Mouse (Mus musculus): ENCODE results near the gene Mmrn2. TPM values are rescaled to one million over a fixed set of nuclear protein-coding genes. Genes with fewer than 3 reads are reported as not detected.
"Not testable (repeated sequence)": the region's sequence is repeated elsewhere in the genome, so short reads cannot be mapped to it uniquely, and the experiment has no call there.

The Mmrn2 gene
- total RNA-seq, 2 experiments from 2014 or later = 8.9 to 12.6 TPM

DNA sequence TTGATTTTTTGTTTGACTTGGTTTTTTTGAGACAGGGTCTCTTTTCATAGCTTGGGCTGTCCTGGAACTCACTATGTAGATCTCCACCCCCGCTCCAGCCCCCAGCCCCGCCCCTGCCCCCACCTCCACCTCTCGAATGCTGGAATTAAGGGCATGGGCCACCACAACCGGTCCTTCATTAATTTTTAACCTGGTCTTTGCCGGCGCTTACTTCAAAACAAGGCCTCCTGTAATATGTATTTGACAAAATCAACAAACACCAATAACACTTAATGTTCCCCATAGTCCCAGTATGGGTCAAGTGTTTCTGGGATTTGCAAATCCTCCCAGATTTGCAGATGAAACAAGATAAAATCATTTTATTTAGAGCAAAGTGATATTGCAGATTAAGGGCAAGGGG is 15.0 kb upstream of the Mmrn2 start:
- DNase-seq (ENCODE audit: low spot score) = no peak

DNA sequence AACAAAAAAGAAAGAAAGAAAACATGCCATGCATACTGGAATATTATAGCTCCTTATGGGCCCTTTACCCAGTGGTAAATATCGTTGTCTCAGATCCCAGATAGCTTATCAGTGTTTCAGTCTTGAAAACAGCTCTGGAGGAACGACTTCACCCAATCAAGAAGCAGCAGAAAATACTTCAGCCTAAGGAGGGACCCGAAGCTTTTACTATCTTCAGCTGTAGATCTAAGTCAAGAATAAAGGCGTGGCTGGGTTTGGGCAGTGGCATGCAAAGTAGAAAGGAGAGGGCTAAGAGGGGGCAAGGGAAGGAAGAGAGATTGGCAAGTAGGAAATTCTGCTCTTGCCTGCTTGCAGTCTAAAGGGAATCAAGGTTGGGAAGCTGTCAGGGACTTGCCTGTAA is 13.1 kb upstream of the Mmrn2 start:
- DNase-seq (ENCODE audit: low spot score) = no peak

DNA sequence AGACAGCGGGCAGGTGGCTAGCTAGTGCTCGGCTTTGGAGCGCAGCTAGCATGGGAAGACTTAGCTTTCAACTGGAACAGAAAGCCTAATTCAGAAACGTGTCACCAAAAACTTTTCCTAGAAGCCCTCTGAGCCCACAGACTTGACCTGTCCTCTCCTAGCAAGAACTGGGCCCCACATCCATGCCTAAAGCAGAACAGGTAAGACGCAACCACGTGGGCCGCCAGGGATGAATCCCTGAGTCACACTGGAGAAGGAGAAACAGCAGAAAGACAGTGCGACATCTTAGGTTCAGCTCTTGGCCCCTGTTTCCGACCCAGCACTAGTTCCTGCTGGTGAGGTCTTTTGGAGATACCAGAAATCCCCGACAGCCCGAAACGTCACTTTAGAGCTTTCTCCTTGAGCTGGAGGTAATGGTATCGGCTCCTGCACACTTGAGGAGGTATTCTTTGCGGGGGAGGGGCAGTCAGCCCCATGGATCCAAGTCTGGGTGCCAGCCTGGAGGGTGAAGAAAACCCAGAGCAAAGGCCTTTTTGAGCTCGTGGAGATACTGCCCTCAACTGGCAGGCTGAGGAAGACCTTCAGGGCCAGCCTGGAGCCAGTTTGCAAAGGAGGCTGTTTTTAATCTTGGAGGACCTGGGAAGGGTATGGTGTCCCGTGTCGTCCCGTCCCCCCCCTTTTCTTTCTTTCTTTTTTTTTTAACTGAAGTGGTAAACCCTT is 12.4 kb upstream of the Mmrn2 start:
- peak; percentile 73 for DNase-seq (ENCODE audit: low spot score)

DNA sequence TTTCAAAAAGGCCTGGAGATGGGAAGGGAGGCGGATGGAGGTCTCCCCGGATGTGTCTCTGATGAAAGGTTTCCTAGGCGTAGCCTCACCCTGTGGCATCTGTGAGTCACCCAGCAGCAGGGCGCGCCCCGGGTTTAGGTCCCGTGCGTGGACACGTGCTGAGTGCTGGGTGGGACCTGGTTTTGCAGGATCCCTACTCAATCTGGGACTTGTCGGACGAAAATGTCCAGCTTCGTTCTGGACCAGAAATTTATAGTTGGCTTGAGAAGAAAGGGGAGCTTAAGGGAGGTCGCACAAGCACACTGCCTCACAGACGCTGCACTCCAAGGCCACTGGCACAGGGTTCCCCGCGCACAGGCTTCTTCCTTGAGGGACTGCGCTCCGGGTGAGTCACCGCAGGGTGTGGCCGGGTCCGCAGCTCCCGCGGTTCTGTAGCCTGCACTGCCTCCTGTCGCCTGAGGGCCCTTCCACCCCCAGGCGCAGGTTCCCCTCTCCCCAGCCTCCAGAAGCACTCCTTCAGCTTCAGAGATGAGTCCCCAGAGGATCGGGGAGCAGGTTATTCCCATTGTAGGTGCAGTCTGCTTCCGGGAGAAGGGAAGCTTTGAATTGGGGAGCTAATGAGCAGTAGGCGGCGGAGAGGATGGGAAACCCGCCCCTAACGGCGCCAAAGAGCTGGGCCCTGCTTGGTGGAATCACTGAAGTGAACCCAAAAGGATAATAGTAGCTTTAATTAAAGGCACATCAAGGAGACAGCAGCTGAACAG is 11.6 kb upstream of the Mmrn2 start:
- peak; percentile 79 for DNase-seq (ENCODE audit: low spot score)

DNA sequence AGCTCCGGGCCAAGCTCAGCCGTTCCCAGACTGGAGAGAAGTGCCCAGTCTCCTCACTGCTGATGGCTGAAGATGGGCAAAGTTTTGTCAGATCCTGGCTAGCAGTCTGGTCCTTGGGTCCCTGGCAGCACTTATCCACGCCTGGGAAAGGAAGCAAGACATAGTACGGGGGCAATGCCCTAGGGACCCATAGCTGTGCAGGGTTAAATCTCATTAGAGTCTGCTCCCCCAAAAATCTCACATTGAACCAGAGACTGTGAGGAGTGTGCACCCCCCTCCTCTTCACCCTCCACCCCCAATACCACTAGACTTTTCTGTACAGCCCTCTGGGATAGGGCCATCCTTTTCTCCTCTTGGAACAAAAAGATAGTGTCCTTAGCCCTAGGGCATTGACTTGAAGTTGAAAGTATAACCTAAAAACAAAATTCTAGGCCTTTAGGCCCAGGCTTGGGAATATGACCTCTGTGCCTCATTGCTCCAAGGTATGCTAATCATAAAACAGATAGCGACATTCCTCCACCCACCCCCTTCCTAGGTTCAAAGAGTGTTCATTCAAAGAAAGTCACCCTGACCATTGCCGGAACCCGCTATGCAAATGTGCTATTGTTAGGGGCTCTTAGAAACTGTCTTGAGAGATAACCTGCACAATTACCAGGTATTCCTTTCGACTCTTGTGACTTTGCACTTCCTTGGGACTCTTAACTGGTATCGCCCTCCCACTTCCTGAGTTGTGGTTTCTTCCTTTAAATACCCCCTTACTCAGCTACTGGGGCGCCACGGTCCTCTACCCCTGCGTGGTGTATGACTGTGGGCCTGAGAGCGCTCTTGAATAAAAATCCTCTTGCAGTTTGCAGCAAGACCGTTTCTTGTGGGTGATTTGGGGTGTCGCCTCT is 10.8 kb upstream of the Mmrn2 start:
- DNase-seq (ENCODE audit: low spot score) = not testable (repeated sequence)

DNA sequence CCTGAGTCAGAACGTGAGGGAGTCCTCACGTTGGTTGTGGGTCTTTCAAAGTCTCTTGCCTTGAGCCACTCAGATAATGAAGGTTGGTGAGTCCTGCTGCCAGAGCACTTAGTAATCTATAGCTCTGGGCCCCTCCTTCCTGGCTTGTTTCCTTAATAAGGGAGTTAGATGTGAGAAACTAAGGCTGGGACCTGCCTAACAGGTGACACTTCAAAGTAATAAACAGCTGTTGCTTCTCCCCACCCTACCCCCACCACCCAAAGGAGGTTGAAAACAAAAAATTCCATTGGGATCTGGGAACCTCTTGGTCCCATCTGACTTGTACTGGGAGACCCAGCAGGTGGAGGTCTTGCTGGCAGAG is 10.1 kb upstream of the Mmrn2 start:
- DNase-seq (ENCODE audit: low spot score) = no peak

DNA sequence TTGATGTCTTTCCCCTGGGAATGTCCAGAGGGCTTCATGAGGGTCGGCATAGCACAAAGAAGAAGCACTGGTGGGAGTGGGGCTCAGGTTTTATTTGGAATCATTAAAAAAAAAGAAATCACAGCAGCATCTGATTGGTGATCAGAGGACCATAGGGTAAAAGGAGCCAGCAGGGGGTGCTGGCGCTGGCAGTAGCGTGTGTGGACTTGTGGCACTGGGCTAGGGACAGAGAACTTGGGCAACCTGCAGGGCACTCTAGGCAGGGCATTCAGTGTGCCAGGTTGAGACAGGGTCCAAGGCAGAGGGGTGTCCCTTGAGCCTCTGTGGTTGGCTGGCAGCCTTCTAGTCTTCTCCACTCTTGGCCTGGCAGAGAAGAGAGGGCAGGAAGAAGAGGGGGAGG is 5.1 kb upstream of the Mmrn2 start:
- DNase-seq (ENCODE audit: low spot score) = no peak

DNA sequence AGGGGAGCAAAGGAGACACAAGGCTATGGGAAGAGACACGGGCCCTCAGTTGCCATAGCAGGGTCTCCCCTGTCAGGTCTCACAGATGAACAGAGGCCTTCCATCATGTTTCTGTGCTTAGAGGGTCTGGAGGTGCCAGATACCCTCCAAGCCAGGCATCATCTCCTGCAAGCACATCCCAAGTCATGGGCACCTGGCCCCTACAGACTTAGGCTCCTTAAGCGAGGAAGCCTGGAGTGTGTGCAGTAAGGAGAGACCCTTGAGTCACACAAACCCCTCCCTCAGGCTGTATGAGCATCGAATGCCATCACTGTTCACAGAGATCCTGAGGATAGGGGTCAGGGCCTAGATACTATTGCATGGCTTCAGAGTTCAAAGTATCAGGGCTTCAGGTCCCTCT is 4.3 kb upstream of the Mmrn2 start:
- no peak for DNase-seq (ENCODE audit: low spot score)

DNA sequence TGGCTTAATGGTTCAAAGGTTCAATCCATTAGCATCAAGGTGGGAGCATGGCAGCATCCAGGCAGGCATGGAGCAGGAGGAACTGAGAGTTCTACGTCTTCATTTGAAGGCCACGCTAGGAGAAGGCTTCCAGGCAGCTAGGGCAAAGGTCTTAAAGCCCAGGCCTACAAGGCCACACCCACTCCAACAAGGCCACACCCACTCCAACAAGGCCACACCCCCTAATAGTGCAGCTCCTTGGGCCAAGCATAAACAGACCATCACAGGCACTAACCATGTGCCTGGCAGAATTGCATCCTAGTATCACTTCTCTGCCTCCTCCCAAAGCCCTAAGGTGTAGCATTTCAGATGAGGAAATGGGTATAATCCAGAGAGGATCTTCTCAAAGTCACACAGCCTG is 3.5 kb upstream of the Mmrn2 start:
- no peak for DNase-seq (ENCODE audit: low spot score)

DNA sequence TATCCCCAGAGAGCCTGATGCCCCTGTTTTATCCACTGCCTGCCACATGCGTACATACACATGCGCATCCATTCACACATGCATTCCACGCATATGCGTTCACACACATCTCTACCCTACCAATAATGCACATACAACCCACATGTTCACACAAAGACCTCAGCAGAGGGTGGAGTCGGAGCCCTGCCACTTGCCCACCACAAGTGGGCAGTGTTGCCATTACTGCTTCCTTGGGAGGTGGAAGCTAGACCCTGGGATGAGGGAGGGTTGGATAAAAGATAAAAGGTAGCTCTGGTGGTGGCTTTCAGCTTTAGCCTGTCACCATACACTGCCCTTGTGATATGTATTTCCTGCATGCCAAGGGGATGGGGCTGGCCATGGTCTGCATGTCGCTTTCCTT is 2.6 kb upstream of the Mmrn2 start:
- DNase-seq (ENCODE audit: low spot score) = peak; percentile 66

DNA sequence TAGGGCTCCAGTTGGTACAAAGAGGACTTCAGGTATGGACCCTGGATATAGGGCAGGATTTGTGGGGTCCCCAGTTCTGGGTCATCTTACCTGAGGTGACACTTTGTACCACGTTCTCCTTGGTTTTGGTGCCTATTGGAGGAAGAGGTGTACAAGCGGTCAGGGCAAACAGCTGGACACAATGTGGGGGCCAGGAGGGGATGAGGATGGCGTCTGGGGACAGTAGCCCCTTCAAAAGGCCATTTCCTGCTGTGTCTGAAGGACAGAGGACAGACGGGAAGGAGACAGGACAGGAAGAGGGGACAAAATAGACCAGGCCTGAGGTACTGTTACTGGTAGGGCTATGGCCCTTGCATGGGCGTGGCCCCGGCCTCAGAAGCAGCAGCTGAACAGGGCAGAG is 1.7 kb upstream of the Mmrn2 start:
- DNase-seq (ENCODE audit: low spot score) = no peak

DNA sequence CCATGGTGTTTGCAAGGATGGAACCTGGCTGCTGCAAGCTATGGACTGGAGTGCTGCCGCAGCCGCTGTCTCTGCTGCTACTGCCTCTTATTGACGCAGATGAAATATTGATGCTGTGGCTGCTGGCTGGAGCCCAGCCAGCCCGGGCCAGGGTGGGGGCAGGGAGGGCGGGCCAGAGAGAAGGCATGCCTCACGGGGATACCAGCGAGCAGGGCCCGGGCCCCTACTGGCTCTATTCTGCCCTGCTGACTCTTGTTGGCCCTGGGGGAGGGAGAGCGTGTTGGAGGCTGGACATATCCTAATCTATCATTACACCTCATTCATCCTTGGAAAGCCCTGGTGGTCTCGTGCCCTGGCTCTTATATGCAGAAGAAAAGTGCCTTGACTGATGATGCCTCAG is 688 bp upstream of the Mmrn2 start, which contains the start of gene Sncg:
TSS of gene Sncg (minus strand) at position 213 of the 400 bp plus-strand sequence.
- DNase-seq (ENCODE audit: low spot score) = no peak

DNA sequence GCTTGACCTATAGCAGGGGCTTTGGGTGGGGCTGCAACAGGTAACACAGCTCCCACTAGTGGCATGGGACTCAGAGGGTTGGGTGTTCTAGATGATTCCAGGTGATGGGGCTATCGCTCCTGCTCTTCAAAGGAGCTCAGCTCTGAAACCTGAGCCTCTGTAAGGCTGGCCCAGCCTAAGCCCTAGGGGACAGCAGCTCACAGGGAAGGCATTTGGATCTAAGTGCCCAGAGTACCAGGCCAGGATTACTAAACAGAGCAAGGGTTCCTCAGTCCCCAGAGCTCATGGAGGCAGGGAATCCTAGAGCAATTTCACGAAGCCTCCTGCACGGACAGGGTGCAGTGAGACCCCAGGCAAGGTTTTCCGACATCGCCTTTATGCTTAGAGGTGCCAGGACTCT is 676 bp downstream of the Mmrn2 start:
- DNase-seq (ENCODE audit: low spot score) = no peak

DNA sequence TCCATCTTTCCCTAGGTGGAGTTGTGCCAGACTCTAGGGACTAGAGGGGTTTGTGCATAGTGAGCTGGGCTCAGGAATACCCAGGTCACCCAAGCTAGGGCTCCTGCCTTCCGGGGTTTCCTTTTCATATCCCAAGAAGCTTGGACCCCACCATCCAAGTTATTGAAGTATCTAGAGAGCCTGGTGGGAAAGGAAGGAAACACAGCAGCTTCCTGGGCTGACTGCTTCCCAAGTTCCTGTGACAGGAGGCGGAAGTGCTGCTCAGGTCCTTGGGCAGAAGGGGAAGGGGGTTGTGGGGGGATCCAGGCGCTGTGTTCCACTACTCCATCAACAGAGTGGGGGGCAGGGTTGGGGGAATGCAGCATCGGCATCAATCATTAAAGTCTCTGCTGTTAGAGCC is 1.9 kb downstream of the Mmrn2 start:
- no peak for DNase-seq (ENCODE audit: low spot score)

DNA sequence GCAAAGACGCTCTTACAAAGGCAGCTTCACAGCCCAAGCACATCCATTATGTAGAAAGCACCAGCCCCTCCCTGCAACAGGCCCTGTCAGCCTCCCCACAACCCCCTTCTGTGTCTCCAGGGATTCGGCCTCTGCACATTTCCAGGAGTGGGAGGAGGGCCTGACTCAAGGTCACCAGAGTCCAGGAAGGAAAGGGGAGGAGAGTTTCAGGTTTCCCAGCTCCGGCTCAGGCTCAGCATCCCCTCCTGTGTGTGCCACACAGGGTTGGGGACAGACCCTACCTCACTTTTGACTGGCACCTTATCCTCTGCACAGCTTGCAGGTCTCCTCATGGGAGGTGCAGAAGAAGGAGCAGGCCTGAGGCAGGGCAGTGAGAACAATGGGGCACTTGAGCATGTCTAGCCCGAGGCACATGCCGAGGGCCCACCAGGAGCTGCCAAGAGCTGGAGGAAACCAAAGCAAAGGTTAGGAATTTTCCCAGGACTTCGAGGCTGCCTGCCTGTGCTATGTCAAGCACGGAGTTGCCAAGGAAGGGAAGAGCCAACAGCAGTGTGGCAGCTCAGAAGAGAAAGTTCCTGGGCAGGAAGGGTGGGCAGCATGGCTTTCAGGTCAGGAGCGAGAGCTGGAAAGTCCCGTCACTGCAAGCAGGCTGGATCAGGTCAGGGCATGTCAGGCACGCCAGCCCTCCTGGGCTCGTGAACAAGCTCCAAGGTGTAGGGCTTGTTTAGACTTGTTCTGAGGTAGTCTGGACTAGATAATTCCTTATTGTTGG is 3.5 kb downstream of the Mmrn2 start:
- no peak for DNase-seq (ENCODE audit: low spot score)

DNA sequence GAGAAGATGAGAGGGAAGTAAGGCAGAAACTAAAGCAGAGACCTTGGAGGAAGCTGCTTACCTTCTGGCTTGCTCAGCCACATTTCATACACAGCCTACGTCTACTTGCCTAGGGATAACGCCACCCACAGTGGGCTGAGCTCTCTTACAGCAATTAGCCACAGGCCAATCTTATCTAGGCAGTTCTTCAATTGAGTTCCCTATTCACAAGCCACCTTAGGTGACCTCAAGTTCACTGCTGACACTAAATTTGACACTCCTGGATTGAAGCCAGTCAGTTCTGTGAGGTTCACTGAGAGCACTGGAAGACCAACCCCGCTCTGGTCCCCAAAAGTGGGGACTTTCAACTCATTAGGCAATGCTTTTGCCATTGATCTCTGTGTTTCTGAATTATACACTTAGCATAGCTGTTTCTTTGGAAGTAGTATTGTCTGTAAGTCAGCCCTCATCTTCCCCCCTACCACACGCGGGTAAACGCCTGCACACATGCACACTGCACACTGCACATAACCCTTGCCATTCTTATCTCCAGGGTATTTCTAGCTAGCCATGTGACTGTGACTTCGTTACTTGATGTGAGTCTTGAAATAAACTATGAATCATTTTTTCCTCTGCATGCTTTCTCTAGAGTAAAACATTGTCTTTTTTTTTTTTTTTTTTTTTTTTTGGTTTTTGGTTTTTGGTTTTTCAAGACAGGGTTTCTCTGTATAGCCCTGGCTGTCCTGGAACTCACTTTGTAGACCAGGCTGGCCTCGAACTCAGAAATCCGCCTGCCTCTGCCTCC is 7.8 kb downstream of the Mmrn2 start:
- no peak for DNase-seq (ENCODE audit: low spot score)

DNA sequence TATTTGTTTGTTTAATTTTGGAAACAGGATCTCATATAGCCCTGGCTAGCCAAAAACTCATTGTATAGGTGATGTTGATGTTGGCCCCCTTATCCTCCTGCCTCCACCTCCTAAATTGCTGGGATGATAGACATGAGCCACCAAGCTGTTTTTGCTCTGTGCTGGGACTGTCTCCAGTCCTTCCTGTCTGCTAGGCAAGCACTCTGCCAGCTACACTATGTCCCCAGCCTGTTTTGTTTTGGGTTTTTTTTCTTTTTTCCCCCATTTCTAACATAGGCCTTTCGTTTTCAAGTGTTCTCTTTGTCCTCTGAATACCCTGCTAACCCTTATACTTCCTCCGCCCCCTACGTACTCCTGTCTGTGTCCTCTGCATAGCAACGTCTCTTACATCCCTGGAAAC is 18.0 kb downstream of the Mmrn2 start:
- no peak for DNase-seq (ENCODE audit: low spot score)

DNA sequence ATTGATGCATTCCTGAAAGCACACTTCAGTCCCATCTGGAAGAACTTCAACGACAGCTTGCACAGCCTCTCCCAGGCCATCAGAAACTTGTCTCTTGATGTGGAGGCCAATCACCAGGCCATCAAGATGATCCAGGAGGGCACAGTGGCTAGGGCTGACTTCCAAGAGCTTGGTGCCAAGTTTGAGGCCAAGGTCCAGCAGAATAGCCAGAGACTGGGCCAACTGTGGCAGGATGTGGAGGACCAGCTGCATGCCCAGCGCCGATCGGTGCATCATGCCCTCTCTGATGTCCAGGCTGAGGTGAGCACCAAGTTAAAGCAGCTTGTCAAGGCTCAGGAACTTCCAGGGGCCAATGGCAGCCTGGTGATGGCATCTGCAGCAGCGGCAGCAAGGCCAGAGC is 22.6 kb downstream of the Mmrn2 start:
- DNase-seq (ENCODE audit: low spot score) = no peak

DNA sequence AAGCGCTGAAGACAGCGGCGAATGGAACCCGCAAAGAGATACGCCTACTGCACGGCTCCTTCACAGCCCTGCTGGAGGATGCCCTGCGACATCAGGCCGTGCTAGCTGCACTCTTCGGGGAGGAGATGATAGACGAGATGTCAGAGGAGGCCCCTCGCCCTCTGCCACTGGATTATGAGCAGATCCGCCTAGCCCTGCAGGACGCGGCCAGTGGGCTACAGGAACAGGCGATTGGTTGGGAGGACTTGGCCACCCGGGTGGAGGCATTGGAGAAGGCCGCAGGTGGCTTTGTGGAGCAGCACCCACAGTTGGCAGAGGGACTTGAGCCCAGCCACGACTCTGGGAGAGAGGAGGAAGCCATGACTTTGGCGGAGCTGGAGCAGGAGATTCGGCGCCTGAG is 23.6 kb downstream of the Mmrn2 start:
- no peak for DNase-seq (ENCODE audit: low spot score)

DNA sequence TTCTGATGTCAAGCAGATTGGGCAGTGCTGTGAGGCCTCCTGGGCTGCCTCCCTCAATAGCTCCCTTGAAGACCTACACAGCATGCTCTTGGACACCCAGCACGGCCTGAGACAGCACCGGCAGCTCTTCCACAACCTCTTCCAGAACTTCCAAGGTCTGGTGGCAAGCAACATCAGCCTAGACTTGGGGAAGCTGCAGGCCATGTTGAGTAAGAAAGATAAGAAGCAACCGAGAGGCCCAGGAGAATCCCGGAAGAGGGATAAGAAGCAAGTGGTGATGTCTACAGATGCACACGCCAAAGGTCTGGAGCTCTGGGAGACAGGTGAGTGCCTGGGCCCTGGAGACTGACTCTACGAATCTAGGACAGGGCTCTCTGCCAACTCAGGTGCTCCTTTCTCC is 24.0 kb downstream of the Mmrn2 start:
- no peak for DNase-seq (ENCODE audit: low spot score)

DNA sequence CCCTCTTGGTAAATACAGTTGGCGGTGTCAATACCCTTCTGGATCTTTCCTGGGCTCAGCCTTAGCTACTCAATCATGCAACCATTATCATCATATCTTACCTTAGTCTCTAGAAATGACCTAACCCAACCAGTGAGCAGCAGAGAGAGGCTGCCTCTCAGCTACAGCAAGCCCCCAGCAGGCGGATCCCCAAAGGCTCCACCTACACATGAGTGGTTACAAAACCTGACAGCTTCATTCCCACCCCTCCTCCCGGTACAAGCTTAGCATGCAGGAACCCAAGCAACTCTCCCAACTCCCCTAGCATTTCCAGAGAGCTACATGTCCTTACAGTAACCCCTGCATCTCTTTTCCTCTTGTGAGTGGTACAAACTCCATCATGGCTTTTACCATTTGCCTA is 24.8 kb downstream of the Mmrn2 start:
- DNase-seq (ENCODE audit: low spot score) = no peak
